Mouse (Mus musculus) embryo, embryonic 10.5 days (tissue): ENCODE measurements around the gene Ucp1.
"Not testable (repeated sequence)": the region's sequence is repeated elsewhere in the genome, so short reads cannot be mapped to it uniquely, and the experiment has no call there.

Experiments
- DNase-seq: peaks from one replicate; pipeline ENCODE4 v3.0.0-alpha.2; 2015; ENCODE audit warnings: low spot score

Gene Ucp1

GRCm38 (mm10) chr8:83290176-83290575 is at the start of gene Ucp1:
Gene Ucp1, plus strand, starts transcription at chr8:83290352.
- peak; percentile 5 for DNase-seq

- no peak for DNase-seq
Measured at GRCm38 (mm10) chr8:83244151-83244550, 46.0 kb upstream of the Ucp1 start.

- DNase-seq, result no peak
Measured at GRCm38 (mm10) chr8:83250858-83251257, 39.3 kb upstream of the Ucp1 start.

- peak; percentile 6 for DNase-seq
Measured at GRCm38 (mm10) chr8:83251362-83252246, 38.5 kb upstream of the Ucp1 start.

GRCm38 (mm10) chr8:83252791-83253190 is 37.4 kb upstream of the Ucp1 start:
- DNase-seq, result no peak

GRCm38 (mm10) chr8:83257631-83258030 is 32.5 kb upstream of the Ucp1 start:
- DNase-seq, result no peak

GRCm38 (mm10) chr8:83260418-83261215 is 29.5 kb upstream of the Ucp1 start:
- peak; percentile 87 for DNase-seq

- DNase-seq, result no peak
Measured at GRCm38 (mm10) chr8:83271172-83271571, 19.0 kb upstream of the Ucp1 start.

- DNase-seq, result no peak
Measured at GRCm38 (mm10) chr8:83272464-83272863, 17.7 kb upstream of the Ucp1 start.

GRCm38 (mm10) chr8:83274470-83274869 is 15.7 kb upstream of the Ucp1 start:
- DNase-seq, result peak; percentile 37

- DNase-seq, result no peak
Measured at GRCm38 (mm10) chr8:83278431-83278830, 11.7 kb upstream of the Ucp1 start.

GRCm38 (mm10) chr8:83285391-83285790 is 4.8 kb upstream of the Ucp1 start:
- no peak for DNase-seq

- no peak for DNase-seq
Measured at GRCm38 (mm10) chr8:83297375-83297774, 7.2 kb downstream of the Ucp1 start.

GRCm38 (mm10) chr8:83300135-83300534 is 10.0 kb downstream of the Ucp1 start:
- no peak for DNase-seq

- DNase-seq, result no peak
Measured at GRCm38 (mm10) chr8:83304946-83305345, 14.8 kb downstream of the Ucp1 start.

- DNase-seq, result no peak
Measured at GRCm38 (mm10) chr8:83309836-83310235, 19.7 kb downstream of the Ucp1 start.

GRCm38 (mm10) chr8:83315084-83315483 is 24.9 kb downstream of the Ucp1 start:
- DNase-seq, result not testable (repeated sequence)

GRCm38 (mm10) chr8:83315691-83316090 is 25.5 kb downstream of the Ucp1 start:
- DNase-seq, result no peak

- DNase-seq, result peak; percentile 19
Measured at GRCm38 (mm10) chr8:83320543-83320942, 30.4 kb downstream of the Ucp1 start.

- no peak for DNase-seq
Measured at GRCm38 (mm10) chr8:83322374-83322773, 32.2 kb downstream of the Ucp1 start.

GRCm38 (mm10) chr8:83323056-83323455 is 32.9 kb downstream of the Ucp1 start:
- DNase-seq, result peak; percentile 6

- DNase-seq, result no peak
Measured at GRCm38 (mm10) chr8:83327889-83328288, 37.7 kb downstream of the Ucp1 start.

GRCm38 (mm10) chr8:83331567-83331898 is 41.4 kb downstream of the Ucp1 start:
- peak; percentile 64 for DNase-seq
